Mouse (Mus musculus) left cerebral cortex, postnatal 36 days (tissue): ENCODE data around the gene Pax1. TPM values are rescaled to one million over a fixed set of nuclear protein-coding genes. Genes with fewer than 3 reads are reported as not detected.

ENCODE experiments used
- DNase-seq, 2 experiments: peaks; one replicate each; pipeline ENCODE4 v3.0.0; 2021 to 2022; ENCODE audit warnings: low spot score in 2 of 2, mixed read lengths in 1 of 2
- intact Hi-C: fragments of 180-260 bp; cut with DNase I; formaldehyde crosslinking; loops from one replicate; pipeline ENCODE4 v1.15.1; 2025
- total RNA-seq, 2 experiments: library from RNA; stranded (reverse); gene quantifications; 2 replicates each; pipeline ENCODE4 v1.2.3; 2021

Pax1 gene
- total RNA-seq, 2 experiments from 2014 or later = not detected

GRCm38 (mm10) chr2:147370091-147370490 is 8.4 kb downstream of the Pax1 start:
- no peak for DNase-seq
- intact Hi-C loops = loop anchor here (2.0 to 5.0 kb wide), 2 partner anchors 183 to 662 kb away; no protein-coding TSS in a partner anchor

- intact Hi-C loops = loop anchor here (2.0 to 5.0 kb wide), 2 partner anchors 184 to 661 kb away; no protein-coding TSS in a partner anchor
Observed at GRCm38 (mm10) chr2:147371289-147371688, 9.6 kb downstream of the Pax1 start.

GRCm38 (mm10) chr2:147371840-147372239 is 10.1 kb downstream of the Pax1 start:
- intact Hi-C loops = loop anchor here (2.0 to 5.0 kb wide), 2 partner anchors 185 to 660 kb away; no protein-coding TSS in a partner anchor
- no peak for DNase-seq

More at GRCm38 (mm10) chr2:147371289-147371688, 9.6 kb downstream of the Pax1 start:
- no peak for DNase-seq

- DNase-seq = no peak
- intact Hi-C loops = loop anchor here (5.0 kb wide), 1 partner anchor 659 kb away; no protein-coding TSS in a partner anchor
Observed at GRCm38 (mm10) chr2:147372947-147373666, 11.4 kb downstream of the Pax1 start.

- intact Hi-C loops = loop anchor here (5.0 kb wide), 1 partner anchor 659 kb away; no protein-coding TSS in a partner anchor
- no peak for DNase-seq
Observed at GRCm38 (mm10) chr2:147373667-147374007, 11.9 kb downstream of the Pax1 start.

- DNase-seq = no peak
- intact Hi-C loops = loop anchor here (5.0 kb wide), 1 partner anchor 658 kb away; no protein-coding TSS in a partner anchor
Observed at GRCm38 (mm10) chr2:147374245-147374644, 12.5 kb downstream of the Pax1 start.

- intact Hi-C loops = loop anchor here (5.0 kb wide), 3 partner anchors 282 to 417 kb away; no protein-coding TSS in a partner anchor
- no peak for DNase-seq
Observed at GRCm38 (mm10) chr2:147375019-147375715, 13.4 kb downstream of the Pax1 start.

GRCm38 (mm10) chr2:147378934-147379333 is 17.2 kb downstream of the Pax1 start:
- intact Hi-C loops = loop anchor here (5.0 kb wide), 3 partner anchors 278 to 413 kb away; no protein-coding TSS in a partner anchor
- DNase-seq = no peak

- intact Hi-C loops = no loop called here
- no peak for DNase-seq
Observed at GRCm38 (mm10) chr2:147383373-147383772, 21.6 kb downstream of the Pax1 start.

- intact Hi-C loops = no loop called here
- DNase-seq = no peak
Observed at GRCm38 (mm10) chr2:147386949-147387348, 25.2 kb downstream of the Pax1 start.

- intact Hi-C loops = no loop called here
- DNase-seq = no peak
Observed at GRCm38 (mm10) chr2:147409323-147409722, 47.6 kb downstream of the Pax1 start.

GRCm38 (mm10) chr2:147415037-147415436 is 53.3 kb downstream of the Pax1 start:
- intact Hi-C loops = no loop called here

GRCm38 (mm10) chr2:147424582-147425255 is 63.0 kb downstream of the Pax1 start:
- intact Hi-C loops = no loop called here
- no peak for DNase-seq

More at GRCm38 (mm10) chr2:147415037-147415436, 53.3 kb downstream of the Pax1 start:
- no peak for DNase-seq

- intact Hi-C loops = no loop called here
- no peak for DNase-seq
Observed at GRCm38 (mm10) chr2:147429607-147430356, 68.1 kb downstream of the Pax1 start.

- DNase-seq = no peak
- intact Hi-C loops = no loop called here
Observed at GRCm38 (mm10) chr2:147433120-147433519, 71.4 kb downstream of the Pax1 start.
